Mouse (Mus musculus) ES-E14 (cell line): ENCODE measurements around the gene Ackr3. TPM values are rescaled to one million over a fixed set of nuclear protein-coding genes. Genes with fewer than 3 reads are reported as not detected.

Experiments
- DNase-seq: peaks from one replicate; pipeline ENCODE4 v3.0.0-alpha.2; 2013; ENCODE audit warnings: low read depth, low spot score
- H3K27ac ChIP-seq: 2 replicates; pipeline ENCODE4 v1.5.1; 2012; ENCODE audit warnings: low read depth, mild to moderate bottlenecking, low read length, moderate library complexity, mixed read lengths; ENCODE audit not compliant: poor library complexity, insufficient read depth, severe bottlenecking
- H3K36me3 ChIP-seq: 2 replicates; pipeline ENCODE4 v1.6.1; 2012; ENCODE audit warnings: mild to moderate bottlenecking, low read length, moderate library complexity, mixed read lengths; ENCODE audit not compliant: control insufficient read depth, poor library complexity, insufficient read depth, severe bottlenecking
- H3K4me1 ChIP-seq, 2 experiments: fragments of 150-350 bp in 1 of 2; sonication (generic) in 1 of 2; 2 replicates each; pipeline ENCODE4 v1.6.1; 2012; ENCODE audit warnings: low read length in 2 of 2, mild to moderate bottlenecking in 1 of 2, mixed read lengths in 1 of 2; ENCODE audit not compliant: control insufficient read depth in 2 of 2, insufficient read depth in 2 of 2, poor library complexity in 1 of 2
- H3K4me3 ChIP-seq, 2 experiments: fragments of 150-350 bp in 1 of 2; sonication (generic) in 1 of 2; 2 replicates each; pipeline ENCODE4 v1.5.1; 2012; ENCODE audit warnings: low read length in 2 of 2, low read depth in 1 of 2, mild to moderate bottlenecking in 1 of 2, mixed read lengths in 1 of 2; ENCODE audit not compliant: insufficient read depth in 1 of 2, poor library complexity in 1 of 2, severe bottlenecking in 1 of 2
- H3K9ac ChIP-seq: 2 replicates; pipeline ENCODE4 v1.6.1; 2012; ENCODE audit warnings: low read depth, mild to moderate bottlenecking, low read length, mixed read lengths; ENCODE audit not compliant: poor library complexity, insufficient read depth, severe bottlenecking
- H3K9me3 ChIP-seq: fragments of 150-350 bp; sonication (generic); 2 replicates; pipeline ENCODE4 v1.6.1; 2012; ENCODE audit warnings: low read depth, mild to moderate bottlenecking, low read length; ENCODE audit not compliant: control insufficient read depth, insufficient read depth
- CHD2 ChIP-seq: IDR thresholded peaks from 2 replicates; pipeline ENCODE4 v1.6.1; 2014; ENCODE audit warnings: mild to moderate bottlenecking, low read depth, low read length, inconsistent platforms
- HCFC1 ChIP-seq: IDR thresholded peaks from 2 replicates; pipeline ENCODE4 v1.6.1; 2012; ENCODE audit warnings: low read length, inconsistent platforms, borderline replicate concordance; ENCODE audit not compliant: insufficient read depth
- MAFK ChIP-seq: IDR thresholded peaks from 2 replicates; pipeline ENCODE4 v1.6.1; 2014; ENCODE audit warnings: mild to moderate bottlenecking, low read depth, low read length, inconsistent platforms; ENCODE audit not compliant: insufficient read depth
- ZC3H11A ChIP-seq: IDR thresholded peaks from 2 replicates; pipeline ENCODE4 v1.6.1; 2012; ENCODE audit warnings: low read depth, mild to moderate bottlenecking, inconsistent platforms, low read length, borderline replicate concordance
- ZNF384 ChIP-seq: IDR thresholded peaks from 2 replicates; pipeline ENCODE4 v1.6.1; 2012; ENCODE audit warnings: low read depth, low read length, inconsistent platforms
- in situ Hi-C, 2 experiments: fragments of 600-800 bp; cut with MboI; formaldehyde crosslinking; loops; one replicate each; pipeline ENCODE4 v1.15.1; 2025; ENCODE audit warnings: low sequenced_read_pairs in 2 of 2, inconsistent platforms in 1 of 2; ENCODE audit not compliant: unreplicated experiment in 2 of 2
- total RNA-seq: library from RNA; depleted of rRNA; stranded (reverse); fragments of 300-350 nt; gene quantifications from 2 replicates; pipeline ENCODE4 v1.2.3, GENCODE M21; 2012

Gene Ackr3
- total RNA-seq, 1 experiment: 2.2 TPM

- Histone ChIP-seq H3K9ac (no peak overlapping the region), H3K4me3 (no peak overlapping the region), H3K36me3 (peaks cover 9% of the 10 kb centered on the region; the same call in 1 of the 2 replicates), H3K27ac (no peak overlapping the region), H3K9me3 (no peaks in the 10 kb centered on the region), H3K4me1 (no peaks in the 10 kb centered on the region)
- no peak for TF ChIP-seq CHD2
- TF ChIP-seq HCFC1: no peak
- TF ChIP-seq ZNF384: no peak
- no peak for TF ChIP-seq MAFK
- TF ChIP-seq ZC3H11A: no peak
- in situ Hi-C loops: no loop called here
- no peak for DNase-seq
Measured at GRCm38 (mm10) chr1:90215881-90216280, 12.1 kb downstream of the Ackr3 start.

- no peak overlapping the region for H3K27ac ChIP-seq
- TF ChIP-seq MAFK: no peak
- TF ChIP-seq ZC3H11A: no peak
- TF ChIP-seq ZNF384: no peak
- TF ChIP-seq CHD2: no peak
- TF ChIP-seq HCFC1: no peak
- no peak for DNase-seq
- H3K4me3 ChIP-seq: no peak overlapping the region
- no peak overlapping the region for H3K9ac ChIP-seq
- H3K36me3 ChIP-seq: peaks cover 9% of the 10 kb centered on the region; the same call in 1 of the 2 replicates
- H3K4me1 ChIP-seq: no peaks in the 10 kb centered on the region
- H3K9me3 ChIP-seq: no peaks in the 10 kb centered on the region
- in situ Hi-C loops: no loop called here
Measured at GRCm38 (mm10) chr1:90216395-90216794, 12.6 kb downstream of the Ackr3 start.

GRCm38 (mm10) chr1:90220280-90220679 is 16.5 kb downstream of the Ackr3 start:
- no peaks in the 10 kb centered on the region for H3K9me3 ChIP-seq
- TF ChIP-seq MAFK (no peak), ZC3H11A (no peak), HCFC1 (no peak), ZNF384 (no peak), CHD2 (no peak)
- no peak overlapping the region for H3K4me3 ChIP-seq
- H3K27ac ChIP-seq: no peak overlapping the region
- in situ Hi-C loops: no loop called here
- DNase-seq: no peak
- no peaks in the 10 kb centered on the region for H3K36me3 ChIP-seq
- H3K9ac ChIP-seq: no peak overlapping the region
- peaks cover 0 to 5% of the 10 kb centered on the region in 2 experiments; a peak in 1 of 4 replicates for H3K4me1 ChIP-seq

- Histone ChIP-seq H3K9ac (no peak overlapping the region), H3K4me1 (peaks cover 0 to 5% of the 10 kb centered on the region in 2 experiments; a peak in 1 of 4 replicates), H3K27ac (no peak overlapping the region), H3K9me3 (no peaks in the 10 kb centered on the region), H3K36me3 (no peaks in the 10 kb centered on the region), H3K4me3 (no peak overlapping the region)
- TF ChIP-seq MAFK (no peak), ZC3H11A (no peak), CHD2 (no peak), ZNF384 (no peak), HCFC1 (no peak)
- in situ Hi-C loops: no loop called here
- DNase-seq: no peak
Measured at GRCm38 (mm10) chr1:90220844-90221243, 17.1 kb downstream of the Ackr3 start.

- in situ Hi-C loops: no loop called here
- Histone ChIP-seq H3K9ac (no peak overlapping the region), H3K36me3 (no peaks in the 10 kb centered on the region), H3K4me3 (no peak overlapping the region), H3K9me3 (no peaks in the 10 kb centered on the region), H3K27ac (no peak overlapping the region), H3K4me1 (peaks cover 0 to 5% of the 10 kb centered on the region in 2 experiments; a peak in 1 of 4 replicates)
- TF ChIP-seq HCFC1 (no peak), MAFK (no peak), CHD2 (no peak), ZNF384 (no peak), ZC3H11A (no peak)
- no peak for DNase-seq
Measured at GRCm38 (mm10) chr1:90221811-90222361, 18.1 kb downstream of the Ackr3 start.
